Mouse (Mus musculus): ENCODE results near the gene Oser1.
A peak's percentile ranks its signal among the peaks of the same experiment; 100 is the strongest.

Gene Oser1

GRCm38 (mm10) chr2:163358662-163359061 is 65.8 kb downstream of the Oser1 start:
- DNase-seq (ENCODE audit: low read depth, low spot score), result peak; percentile 78

GRCm38 (mm10) chr2:163356113-163356840 is 68.2 kb downstream of the Oser1 start:
- DNase-seq (ENCODE audit: low read depth, low spot score), result no peak
